Mouse (Mus musculus) midbrain, postnatal 0 days (tissue): ENCODE measurements around the gene Batf. TPM values are rescaled to one million over a fixed set of nuclear protein-coding genes. Genes with fewer than 3 reads are reported as not detected.

ENCODE experiments used
- ATAC-seq: fragments of 200-750 bp; cut with Nextera tagmentation; 2 replicates; pipeline ENCODE4 v1.8.0; 2017; ENCODE audit warnings: moderate number of reproducible peaks, mild to moderate bottlenecking, moderate TSS enrichment, moderate library complexity; ENCODE audit not compliant: low FRiP score
- DNase-seq: peaks from one replicate; pipeline ENCODE4 v3.0.0-alpha.2; 2015; ENCODE audit warnings: low spot score
- H3K27ac ChIP-seq: fragments of 300-500 bp; sonication (generic); 2 replicates; pipeline ENCODE4 v1.5.1; 2014; ENCODE audit warnings: low read depth, mild to moderate bottlenecking, low read length, mixed read lengths
- H3K27me3 ChIP-seq: fragments of 300-500 bp; sonication (generic); 2 replicates; pipeline ENCODE4 v1.6.1; 2014; ENCODE audit warnings: low read length, control low read depth, mixed read lengths; ENCODE audit not compliant: insufficient read depth
- H3K36me3 ChIP-seq: fragments of 300-500 bp; sonication (generic); 2 replicates; pipeline ENCODE4 v1.6.1; 2014; ENCODE audit warnings: low read length, control low read depth, mixed read lengths; ENCODE audit not compliant: insufficient read depth
- H3K4me1 ChIP-seq: fragments of 300-500 bp; sonication (generic); 2 replicates; pipeline ENCODE4 v1.6.1; 2014; ENCODE audit warnings: mild to moderate bottlenecking, control low read depth, antibody characterized with exemption, low read length, mixed read lengths; ENCODE audit not compliant: insufficient read depth
- H3K4me2 ChIP-seq: fragments of 300-500 bp; sonication (generic); 2 replicates; pipeline ENCODE4 v1.6.1; 2014; ENCODE audit warnings: low read depth, mild to moderate bottlenecking, low read length, mixed read lengths; ENCODE audit not compliant: poor library complexity, severe bottlenecking
- H3K4me3 ChIP-seq: fragments of 300-500 bp; sonication (generic); 2 replicates; pipeline ENCODE4 v1.5.1; 2014; ENCODE audit warnings: low read depth, mild to moderate bottlenecking, low read length, moderate library complexity
- H3K9ac ChIP-seq: fragments of 300-500 bp; sonication (generic); replicated peaks from 2 replicates; pipeline ENCODE4 v1.6.1; 2014; ENCODE audit warnings: mild to moderate bottlenecking, low read length, moderate library complexity, mixed read lengths; ENCODE audit not compliant: poor library complexity, severe bottlenecking
- H3K9me3 ChIP-seq: fragments of 300-500 bp; sonication (generic); 2 replicates; pipeline ENCODE4 v1.6.1; 2016; ENCODE audit warnings: low read length, control low read depth
- CTCF ChIP-seq: IDR thresholded peaks from 2 replicates; pipeline ENCODE4 v1.5.1; 2016; ENCODE audit warnings: antibody characterized with exemption, mild to moderate bottlenecking
- WGBS: fragments of 180-500 bp; shearing (Covaris S2); extraction: QIAGEN DNeasy Blood & Tissue Kit; methylation state at CpG from one replicate; pipeline ENCODE4 v1.1.7; 2014; 5-methylcytosine and 5-hydroxymethylcytosine counted together
- polyA plus RNA-seq: library from polyadenylated mRNA; unstranded; fragments of >200 nt; fragmentation: Nextera tagmentation; extraction: Ambion mirVana; gene quantifications from 2 replicates; pipeline ENCODE4 v1.2.1, GENCODE M21; 2015
- total RNA-seq: library from RNA; depleted of rRNA; stranded (reverse); fragments of >200 nt; gene quantifications from 2 replicates; pipeline ENCODE4 v1.2.3, GENCODE M21; 2014

The Batf gene
- total and polyA plus RNA-seq, 2 experiments from 2014 or later, result 1.3 to 3.1 TPM

DNA sequence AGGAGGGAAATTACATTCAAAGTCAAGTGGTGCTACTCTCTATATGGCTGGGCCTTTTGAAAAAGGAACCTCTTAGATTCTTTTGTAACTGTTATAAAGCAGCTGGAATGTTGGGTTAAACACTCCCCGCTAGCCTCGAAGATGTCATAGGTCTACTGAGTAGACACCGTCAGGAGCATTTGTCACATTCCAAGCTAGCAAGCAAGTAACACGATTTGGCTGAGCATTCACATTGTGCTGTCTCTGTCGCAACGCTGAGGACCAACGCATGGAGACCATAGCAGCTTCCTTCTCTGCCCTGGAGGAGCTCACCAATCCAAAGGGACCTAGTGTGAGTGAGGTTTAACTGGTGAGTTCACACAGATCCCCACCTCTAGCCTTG is 14.4 kb downstream of the Batf start:
- Histone ChIP-seq H3K4me2 (no peak overlapping the region), H3K27me3 (peaks cover 11% of the 10 kb centered on the region; the same call in 1 of the 2 replicates), H3K4me1 (no peaks in the 10 kb centered on the region; the same call in 1 of the 2 replicates), H3K27ac (no peak overlapping the region), H3K9ac (no peak overlapping the region), H3K9me3 (no peaks in the 10 kb centered on the region), H3K4me3 (no peak overlapping the region), H3K36me3 (no peaks in the 10 kb centered on the region)
- WGBS, result 79% methylated on average over 7 of the region's 7 CpGs
- no peak for TF ChIP-seq CTCF
- DNase-seq (peak; percentile 23), ATAC-seq (no peak)

DNA sequence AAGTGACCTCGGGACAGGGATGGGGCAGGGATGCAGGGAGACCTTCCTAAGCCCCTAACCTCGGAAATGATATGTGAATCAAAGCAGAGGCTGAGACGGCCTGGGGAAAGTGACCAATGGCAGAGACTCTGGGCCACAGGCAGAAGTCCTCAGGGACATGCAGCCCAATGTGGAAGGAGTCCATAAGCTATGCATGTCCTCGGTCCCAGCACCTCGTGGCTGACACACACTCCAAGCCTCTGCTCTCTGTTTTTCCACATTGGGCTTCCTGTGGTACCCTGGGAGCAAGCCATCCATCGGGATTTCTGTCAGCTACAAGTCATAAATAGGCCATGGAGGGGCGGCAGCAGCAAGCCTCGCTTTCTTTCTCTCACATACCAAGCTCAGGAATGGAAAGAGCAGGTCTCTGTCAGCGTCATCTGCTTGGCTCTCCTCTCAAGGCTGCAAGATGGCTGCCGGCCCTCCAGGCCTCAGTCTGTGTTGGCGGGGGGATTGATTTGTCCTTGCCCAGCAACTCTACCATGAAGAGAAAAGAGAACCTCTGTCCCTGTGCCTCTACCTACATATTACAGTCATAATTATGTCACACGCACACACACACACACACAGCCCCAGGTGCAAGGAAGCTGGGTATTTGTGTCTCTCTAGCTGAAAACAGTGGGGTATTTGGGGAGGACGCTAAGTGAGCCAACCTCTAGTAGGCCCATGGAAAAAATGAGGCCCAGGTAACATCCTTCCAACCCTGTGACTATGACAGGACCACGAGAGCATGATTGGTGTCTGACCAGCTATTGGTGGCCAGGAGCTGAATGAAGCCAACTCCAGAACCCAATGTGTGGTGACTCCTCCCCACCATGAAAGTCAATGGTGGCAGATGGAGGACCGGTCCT is 15.9 kb downstream of the Batf start:
- Histone ChIP-seq H3K4me1 (no peaks in the 10 kb centered on the region; the same call in 1 of the 2 replicates), H3K27ac (no peak overlapping the region), H3K4me3 (no peak overlapping the region), H3K27me3 (peaks cover 11% of the 10 kb centered on the region; the same call in 1 of the 2 replicates), H3K4me2 (no peak overlapping the region), H3K9me3 (no peaks in the 10 kb centered on the region), H3K9ac (no peak overlapping the region), H3K36me3 (no peaks in the 10 kb centered on the region)
- no peak for ATAC-seq
- DNase-seq, result no peak
- WGBS, result 84% methylated on average over 15 of the region's 15 CpGs
- no peak for TF ChIP-seq CTCF

DNA sequence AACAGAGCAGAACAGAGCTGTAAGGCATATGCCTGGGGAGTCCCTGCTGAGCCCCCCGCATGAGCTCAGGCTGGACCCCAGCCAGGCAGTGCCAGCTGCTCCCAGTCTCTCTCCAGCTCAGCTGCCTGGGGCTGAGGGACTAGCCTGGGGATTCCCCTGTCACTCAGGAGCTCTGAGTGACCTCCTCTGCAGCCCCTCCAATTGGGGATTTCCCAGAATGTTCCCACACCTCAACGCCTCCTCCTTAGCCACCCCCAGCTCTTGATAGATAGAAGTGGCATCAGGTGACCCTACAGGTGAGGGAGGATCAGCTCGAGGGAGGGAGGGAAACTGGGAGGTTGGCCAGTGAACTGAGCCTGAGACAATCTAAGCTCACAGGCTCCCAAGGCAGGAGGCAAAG is 17.0 kb downstream of the Batf start:
- Histone ChIP-seq H3K4me1 (no peaks in the 10 kb centered on the region; the same call in 1 of the 2 replicates), H3K27me3 (peaks cover 11% of the 10 kb centered on the region; the same call in 1 of the 2 replicates), H3K9me3 (no peaks in the 10 kb centered on the region), H3K27ac (no peak overlapping the region), H3K36me3 (no peaks in the 10 kb centered on the region), H3K4me2 (no peak overlapping the region), H3K4me3 (no peak overlapping the region), H3K9ac (no peak overlapping the region)
- DNase-seq (no peak), ATAC-seq (no peak)
- TF ChIP-seq CTCF, result no peak
- 60% methylated on average over 3 of the region's 3 CpGs for WGBS

DNA sequence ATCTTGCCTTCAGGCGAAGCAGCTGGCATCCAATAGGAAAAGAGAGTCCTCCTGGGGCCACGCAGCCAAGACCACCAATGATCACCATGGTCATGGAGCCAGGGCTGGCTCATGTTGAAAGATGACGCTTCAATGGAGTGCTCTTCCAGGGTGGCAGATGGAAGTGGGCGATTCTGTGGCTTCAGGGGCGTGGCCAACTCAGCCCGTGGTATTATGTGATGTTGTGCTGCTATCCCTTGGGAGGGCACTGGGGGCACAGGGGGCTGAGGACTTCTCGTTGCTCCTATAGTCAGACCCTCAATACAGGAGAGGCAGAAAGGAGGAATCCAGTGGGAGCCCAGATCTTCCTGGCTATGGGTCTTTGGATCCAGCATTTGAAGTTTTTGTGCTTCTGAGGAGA is 18.1 kb downstream of the Batf start:
- Histone ChIP-seq H3K9me3 (no peaks in the 10 kb centered on the region), H3K4me1 (no peaks in the 10 kb centered on the region; the same call in 1 of the 2 replicates), H3K9ac (no peak overlapping the region), H3K4me3 (no peak overlapping the region), H3K36me3 (no peaks in the 10 kb centered on the region), H3K27ac (no peak overlapping the region), H3K4me2 (no peak overlapping the region), H3K27me3 (peaks cover 11% of the 10 kb centered on the region; the same call in 1 of the 2 replicates)
- WGBS, result 78% methylated on average over 7 of the region's 7 CpGs
- TF ChIP-seq CTCF, result no peak
- DNase-seq (peak; percentile 28), ATAC-seq (no peak)

DNA sequence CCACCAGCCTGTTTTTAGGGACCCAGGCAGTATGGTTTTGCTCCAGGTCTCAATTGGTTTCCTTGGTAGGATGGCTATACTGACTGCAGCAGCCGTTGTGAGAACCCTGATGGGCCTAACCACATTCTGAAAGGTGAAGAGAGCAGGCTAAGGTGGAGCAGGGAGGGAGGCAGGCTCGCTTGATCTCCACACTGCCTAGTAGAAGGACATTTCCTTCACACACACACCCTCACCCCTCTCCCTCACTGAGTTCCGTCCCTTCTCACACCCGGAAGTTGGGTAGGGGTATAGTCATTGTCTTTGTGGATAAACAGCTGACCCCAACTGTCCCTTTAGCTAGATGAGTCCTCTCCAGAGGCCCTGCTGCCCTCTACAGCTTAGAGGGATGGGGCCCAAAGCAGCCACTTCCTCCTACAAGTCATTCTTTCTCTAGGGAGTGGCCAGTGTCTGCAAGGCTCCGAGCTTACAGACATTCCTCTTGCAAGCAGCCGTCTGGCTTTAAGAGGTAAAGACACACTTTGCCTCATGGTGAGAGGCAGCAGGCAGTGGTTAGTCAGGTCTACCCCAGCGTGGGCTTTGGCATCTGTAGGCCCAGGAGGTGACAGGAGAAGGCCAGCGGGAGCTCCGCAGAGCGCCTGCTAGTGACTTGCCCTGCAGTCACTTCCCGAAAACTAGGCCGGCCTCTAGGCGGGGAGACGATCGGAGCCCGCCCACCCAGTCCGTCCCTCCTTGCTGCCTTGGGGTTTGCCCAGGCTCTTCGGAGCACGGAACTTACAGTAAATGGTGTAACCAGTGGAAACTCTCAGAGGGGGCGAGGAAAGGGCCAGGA is 18.7 kb downstream of the Batf start:
- 0 out of 2 replicates have a peak, but pooled peaks have one; percentile 23 for ATAC-seq
- H3K27ac ChIP-seq, result no peak overlapping the region

More for the DNA sequence above, 18.7 kb downstream of the Batf start:
- no peaks in the 10 kb centered on the region for H3K9me3 ChIP-seq
- no peaks in the 10 kb centered on the region; the same call in 1 of the 2 replicates for H3K4me1 ChIP-seq
- peak overlapping the region; percentile 22 for H3K4me3 ChIP-seq
- H3K9ac ChIP-seq, result no peak overlapping the region
- H3K4me2 ChIP-seq, result peak overlapping the region; percentile 51
- peak; percentile 33 for DNase-seq
- WGBS, result 16% methylated on average over 20 of the region's 20 CpGs
- H3K27me3 ChIP-seq, result peaks cover 11% of the 10 kb centered on the region; the same call in 1 of the 2 replicates
- no peak for TF ChIP-seq CTCF
- no peaks in the 10 kb centered on the region for H3K36me3 ChIP-seq
